Mouse (Mus musculus): ENCODE results near the gene Ep400. TPM values are rescaled to one million over a fixed set of nuclear protein-coding genes. Genes with fewer than 3 reads are reported as not detected.
"Not testable (repeated sequence)": the region's sequence is repeated elsewhere in the genome, so short reads cannot be mapped to it uniquely, and the experiment has no call there.

Gene Ep400
- total and polyA plus RNA-seq, 2 experiments: 15.2 to 15.4 TPM

DNA sequence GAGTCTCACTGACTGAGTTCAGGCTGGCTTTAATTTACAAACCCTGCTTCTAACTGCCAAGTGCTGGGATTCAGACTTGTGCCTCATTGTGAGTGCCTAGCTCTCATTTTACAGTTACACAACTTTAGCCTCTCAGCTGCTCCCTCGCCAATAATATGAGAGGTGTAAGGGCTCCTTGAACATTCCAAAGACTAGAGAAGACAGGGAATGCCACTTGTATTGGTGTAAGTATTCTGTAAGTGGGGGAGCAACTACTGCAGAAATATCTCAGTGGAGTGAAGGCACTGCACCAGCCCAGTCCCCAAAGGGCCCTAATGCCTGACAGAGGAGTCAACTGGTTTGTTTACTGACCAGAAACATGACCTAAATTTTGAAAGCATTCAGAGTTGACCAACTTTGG, 42.7 kb downstream of the Ep400 start:
- H3K36me3 ChIP-seq (ENCODE audit: control insufficient read depth, insufficient read depth, low read length): peaks cover 66% of the 10 kb centered on the region
- TF ChIP-seq CTCF (IDR thresholded peaks at IDR 0.05; ENCODE audit: low read depth, low read length) (no peak), POLR2A (IDR thresholded peaks at IDR 0.05; ENCODE audit: extremely low read depth, insufficient read depth, low read length) (no peak)
- H3K9ac ChIP-seq (ENCODE audit: low read depth, low read length): no peak overlapping the region
- no peaks in the 10 kb centered on the region for H3K4me1 ChIP-seq (ENCODE audit: control insufficient read depth, insufficient read depth, low read length)
- WGBS: 90% methylated on average over 1 of the region's 1 CpGs
- DNase-seq (ENCODE audit: extremely low read depth, low read depth, low spot score): no peak
- H3K27me3 ChIP-seq (ENCODE audit: control insufficient read depth, insufficient read depth, low read length): no peaks in the 10 kb centered on the region
- no peak overlapping the region for H3K27ac ChIP-seq (replicated peaks; ENCODE audit: insufficient read depth, low read depth, low read length)
- no peaks in the 10 kb centered on the region; the same call in 1 of the 2 replicates for H3K79me2 ChIP-seq (ENCODE audit: control insufficient read depth, insufficient read depth, low read length)
- H3K4me3 ChIP-seq (ENCODE audit: insufficient read depth, low read depth, low read length): no peak overlapping the region

DNA sequence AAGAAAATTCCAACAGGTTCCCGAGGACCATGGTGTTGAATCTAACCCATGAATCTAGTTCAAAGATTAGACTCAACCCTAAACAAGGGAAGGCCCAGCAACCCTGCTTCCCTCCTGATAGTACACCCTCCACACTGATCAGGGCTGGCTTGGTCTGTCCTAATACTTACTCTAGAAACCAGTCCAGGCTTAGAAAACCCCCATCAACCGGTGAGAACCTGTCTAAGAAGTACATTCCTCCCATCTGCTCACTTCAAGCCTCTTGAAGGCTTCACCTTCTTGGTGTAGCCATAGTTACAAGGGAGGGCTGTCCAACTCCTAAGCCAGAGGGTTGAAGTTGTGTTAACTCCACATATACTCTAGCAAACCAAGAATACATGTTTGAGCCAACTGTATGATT, 47.0 kb downstream of the Ep400 start:
- 78% methylated on average over 2 of the region's 2 CpGs for WGBS

DNA sequence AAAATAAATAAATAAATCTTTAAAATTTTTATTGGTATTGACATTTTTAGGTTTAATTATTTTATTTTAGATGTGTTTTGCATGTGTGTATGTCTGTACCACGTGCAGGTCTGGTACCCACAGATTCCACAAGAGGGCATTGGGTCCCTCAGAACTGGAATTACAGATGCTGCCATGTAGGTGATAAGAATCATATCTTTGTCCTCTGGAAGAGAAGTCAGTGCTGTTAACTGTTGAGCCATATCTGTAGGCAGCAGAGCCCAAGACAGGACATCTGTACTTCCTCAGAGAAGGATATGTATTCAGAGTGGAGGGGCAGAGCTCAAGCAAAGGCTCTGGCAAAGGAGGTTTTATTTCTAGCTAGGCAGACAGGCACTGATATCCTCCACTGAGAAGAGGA, 49.1 kb downstream of the Ep400 start:
- not testable (repeated sequence) for H3K4me3 ChIP-seq (ENCODE audit: insufficient read depth, low read depth, low read length); H3K79me2 ChIP-seq (ENCODE audit: control insufficient read depth, insufficient read depth, low read length); H3K27me3 ChIP-seq (ENCODE audit: control insufficient read depth, insufficient read depth, low read length); H3K4me1 ChIP-seq (ENCODE audit: control insufficient read depth, insufficient read depth, low read length); H3K9ac ChIP-seq (ENCODE audit: low read depth, low read length); H3K27ac ChIP-seq (replicated peaks; ENCODE audit: insufficient read depth, low read depth, low read length); DNase-seq (ENCODE audit: extremely low read depth, low read depth, low spot score)
- peaks cover 67% of the 10 kb centered on the region for H3K36me3 ChIP-seq (ENCODE audit: control insufficient read depth, insufficient read depth, low read length)
- WGBS: 98% methylated on average over 1 of the region's 1 CpGs

More for the DNA sequence above, 47.0 kb downstream of the Ep400 start:
- H3K36me3 ChIP-seq (ENCODE audit: control insufficient read depth, insufficient read depth, low read length): peaks cover 78% of the 10 kb centered on the region
- H3K79me2 ChIP-seq (ENCODE audit: control insufficient read depth, insufficient read depth, low read length): no peaks in the 10 kb centered on the region; the same call in 1 of the 2 replicates
- H3K27ac ChIP-seq (replicated peaks; ENCODE audit: insufficient read depth, low read depth, low read length): no peak overlapping the region
- TF ChIP-seq POLR2A (IDR thresholded peaks at IDR 0.05; ENCODE audit: extremely low read depth, insufficient read depth, low read length) (no peak), CTCF (IDR thresholded peaks at IDR 0.05; ENCODE audit: low read depth, low read length) (no peak)
- no peak overlapping the region for H3K9ac ChIP-seq (ENCODE audit: low read depth, low read length)
- no peak for DNase-seq (ENCODE audit: extremely low read depth, low read depth, low spot score)
- H3K4me1 ChIP-seq (ENCODE audit: control insufficient read depth, insufficient read depth, low read length): no peaks in the 10 kb centered on the region
- H3K4me3 ChIP-seq (ENCODE audit: insufficient read depth, low read depth, low read length): no peak overlapping the region
- no peaks in the 10 kb centered on the region for H3K27me3 ChIP-seq (ENCODE audit: control insufficient read depth, insufficient read depth, low read length)

- H3K9ac ChIP-seq (ENCODE audit: low read depth, low read length): no peak overlapping the region
- H3K27ac ChIP-seq (replicated peaks; ENCODE audit: insufficient read depth, low read depth, low read length): no peak overlapping the region
- no peak for TF ChIP-seq POLR2A (IDR thresholded peaks at IDR 0.05; ENCODE audit: extremely low read depth, insufficient read depth, low read length)
- no peak for TF ChIP-seq CTCF (IDR thresholded peaks at IDR 0.05; ENCODE audit: low read depth, low read length)
- no peak overlapping the region for H3K4me3 ChIP-seq (ENCODE audit: insufficient read depth, low read depth, low read length)
- peaks cover 57% of the 10 kb centered on the region for H3K36me3 ChIP-seq (ENCODE audit: control insufficient read depth, insufficient read depth, low read length)
- H3K4me1 ChIP-seq (ENCODE audit: control insufficient read depth, insufficient read depth, low read length): no peaks in the 10 kb centered on the region
- no peaks in the 10 kb centered on the region for H3K79me2 ChIP-seq (ENCODE audit: control insufficient read depth, insufficient read depth, low read length)
- WGBS: 92% methylated on average over 2 of the region's 2 CpGs
- no peaks in the 10 kb centered on the region for H3K27me3 ChIP-seq (ENCODE audit: control insufficient read depth, insufficient read depth, low read length)
- no peak for DNase-seq (ENCODE audit: extremely low read depth, low read depth, low spot score)
These were observed 59.1 kb downstream of the Ep400 start for GRCm38 (mm10) chr5:110711455-110711854.

DNA sequence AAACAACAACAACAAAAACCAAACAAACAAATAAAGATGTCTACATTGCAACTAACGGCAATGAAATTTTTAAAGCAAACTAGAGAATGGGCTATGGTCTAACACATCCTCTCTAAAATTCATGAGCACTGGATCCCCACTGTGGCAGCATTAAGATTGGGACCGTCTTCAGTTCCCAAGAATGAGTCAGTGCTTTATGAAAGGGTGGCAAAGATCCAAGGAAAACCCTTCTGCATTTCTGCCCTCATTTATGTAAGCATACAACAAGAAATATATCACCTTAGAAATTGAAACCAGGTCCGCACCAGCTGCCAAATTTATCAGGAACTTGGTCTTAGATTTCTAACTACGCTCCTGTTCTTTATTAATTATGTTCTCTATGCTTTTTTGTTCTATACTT, 61.3 kb downstream of the Ep400 start:
- no peak for TF ChIP-seq POLR2A (IDR thresholded peaks at IDR 0.05; ENCODE audit: extremely low read depth, insufficient read depth, low read length)
- TF ChIP-seq CTCF (IDR thresholded peaks at IDR 0.05; ENCODE audit: low read depth, low read length): no peak
- 98% methylated on average over 4 of the region's 4 CpGs for WGBS

GRCm38 (mm10) chr5:110704004-110704403, 66.5 kb downstream of the Ep400 start:
- Histone ChIP-seq H3K79me2 (ENCODE audit: control insufficient read depth, insufficient read depth, low read length) (no peaks in the 10 kb centered on the region), H3K27ac (replicated peaks; ENCODE audit: insufficient read depth, low read depth, low read length) (no peak overlapping the region), H3K27me3 (ENCODE audit: control insufficient read depth, insufficient read depth, low read length) (no peaks in the 10 kb centered on the region), H3K9ac (ENCODE audit: low read depth, low read length) (no peak overlapping the region), H3K4me3 (ENCODE audit: insufficient read depth, low read depth, low read length) (no peak overlapping the region), H3K4me1 (ENCODE audit: control insufficient read depth, insufficient read depth, low read length) (no peaks in the 10 kb centered on the region; the same call in 1 of the 2 replicates), H3K36me3 (ENCODE audit: control insufficient read depth, insufficient read depth, low read length) (peaks cover 75% of the 10 kb centered on the region)
- DNase-seq (ENCODE audit: extremely low read depth, low read depth, low spot score): no peak
- TF ChIP-seq POLR2A (IDR thresholded peaks at IDR 0.05; ENCODE audit: extremely low read depth, insufficient read depth, low read length) (no peak), CTCF (IDR thresholded peaks at IDR 0.05; ENCODE audit: low read depth, low read length) (no peak)
- 73% methylated on average over 1 of the region's 1 CpGs for WGBS

More for the DNA sequence above, 61.3 kb downstream of the Ep400 start:
- no peak overlapping the region for H3K4me3 ChIP-seq (ENCODE audit: insufficient read depth, low read depth, low read length)
- H3K9ac ChIP-seq (ENCODE audit: low read depth, low read length): no peak overlapping the region
- H3K36me3 ChIP-seq (ENCODE audit: control insufficient read depth, insufficient read depth, low read length): peaks cover 71% of the 10 kb centered on the region
- no peak overlapping the region for H3K27ac ChIP-seq (replicated peaks; ENCODE audit: insufficient read depth, low read depth, low read length)
- H3K27me3 ChIP-seq (ENCODE audit: control insufficient read depth, insufficient read depth, low read length): no peaks in the 10 kb centered on the region
- H3K4me1 ChIP-seq (ENCODE audit: control insufficient read depth, insufficient read depth, low read length): no peaks in the 10 kb centered on the region; the same call in 1 of the 2 replicates
- no peaks in the 10 kb centered on the region for H3K79me2 ChIP-seq (ENCODE audit: control insufficient read depth, insufficient read depth, low read length)
- DNase-seq (ENCODE audit: extremely low read depth, low read depth, low spot score): no peak

All from liver, adult 2 months (tissue).